Mouse (Mus musculus): ENCODE results near the gene Nupr1. TPM values are rescaled to one million over a fixed set of nuclear protein-coding genes. Genes with fewer than 3 reads are reported as not detected.

The Nupr1 gene
- total RNA-seq (2017): 212 to 314 TPM (median 272 TPM) in 3 replicates

GRCm38 (mm10) chr7:126630824-126631518, at the start of gene Nupr1:
Nupr1 (minus strand) TSS chr7:126630861.
- ATAC-seq (replicated peaks; ENCODE audit: insufficient number of reproducible peaks, low FRiP score, low TSS enrichment, poor library complexity, severe bottlenecking): no peak

- ATAC-seq (replicated peaks; ENCODE audit: insufficient number of reproducible peaks, low FRiP score, low TSS enrichment, poor library complexity, severe bottlenecking): no peak
These were observed 49.0 kb upstream of the Nupr1 start for GRCm38 (mm10) chr7:126679683-126680082.

- ATAC-seq (replicated peaks; ENCODE audit: insufficient number of reproducible peaks, low FRiP score, low TSS enrichment, poor library complexity, severe bottlenecking): no peak
These were observed 48.1 kb upstream of the Nupr1 start for GRCm38 (mm10) chr7:126678545-126679341.

GRCm38 (mm10) chr7:126676631-126677220, 46.1 kb upstream of the Nupr1 start:
- ATAC-seq (replicated peaks; ENCODE audit: insufficient number of reproducible peaks, low FRiP score, low TSS enrichment, poor library complexity, severe bottlenecking): no peak

GRCm38 (mm10) chr7:126676207-126676606, 45.5 kb upstream of the Nupr1 start, which contains the start of gene Sult1a1:
Sult1a1 (minus strand) TSS chr7:126676432.
- no peak for ATAC-seq (replicated peaks; ENCODE audit: insufficient number of reproducible peaks, low FRiP score, low TSS enrichment, poor library complexity, severe bottlenecking)

GRCm38 (mm10) chr7:126675104-126675503, 44.4 kb upstream of the Nupr1 start:
- no peak for ATAC-seq (replicated peaks; ENCODE audit: insufficient number of reproducible peaks, low FRiP score, low TSS enrichment, poor library complexity, severe bottlenecking)

GRCm38 (mm10) chr7:126672111-126672510, 41.5 kb upstream of the Nupr1 start:
- ATAC-seq (replicated peaks; ENCODE audit: insufficient number of reproducible peaks, low FRiP score, low TSS enrichment, poor library complexity, severe bottlenecking): no peak

- ATAC-seq (replicated peaks; ENCODE audit: insufficient number of reproducible peaks, low FRiP score, low TSS enrichment, poor library complexity, severe bottlenecking): no peak
These were observed 39.5 kb upstream of the Nupr1 start for GRCm38 (mm10) chr7:126670152-126670551.

- ATAC-seq (replicated peaks; ENCODE audit: insufficient number of reproducible peaks, low FRiP score, low TSS enrichment, poor library complexity, severe bottlenecking): no peak
These were observed 37.8 kb upstream of the Nupr1 start for GRCm38 (mm10) chr7:126668452-126668851.

- no peak for ATAC-seq (replicated peaks; ENCODE audit: insufficient number of reproducible peaks, low FRiP score, low TSS enrichment, poor library complexity, severe bottlenecking)
These were observed 36.9 kb upstream of the Nupr1 start for GRCm38 (mm10) chr7:126667495-126668090.

- no peak for ATAC-seq (replicated peaks; ENCODE audit: insufficient number of reproducible peaks, low FRiP score, low TSS enrichment, poor library complexity, severe bottlenecking)
These were observed 34.6 kb upstream of the Nupr1 start for GRCm38 (mm10) chr7:126665269-126665668.

- ATAC-seq (replicated peaks; ENCODE audit: insufficient number of reproducible peaks, low FRiP score, low TSS enrichment, poor library complexity, severe bottlenecking): no peak
These were observed 33.0 kb upstream of the Nupr1 start for GRCm38 (mm10) chr7:126663646-126664045.

GRCm38 (mm10) chr7:126659771-126660170, 29.1 kb upstream of the Nupr1 start:
- ATAC-seq (replicated peaks; ENCODE audit: insufficient number of reproducible peaks, low FRiP score, low TSS enrichment, poor library complexity, severe bottlenecking): no peak

- ATAC-seq (replicated peaks; ENCODE audit: insufficient number of reproducible peaks, low FRiP score, low TSS enrichment, poor library complexity, severe bottlenecking): no peak
These were observed 26.9 kb upstream of the Nupr1 start for GRCm38 (mm10) chr7:126657522-126657921.

GRCm38 (mm10) chr7:126655695-126656094, 25.0 kb upstream of the Nupr1 start:
- ATAC-seq (replicated peaks; ENCODE audit: insufficient number of reproducible peaks, low FRiP score, low TSS enrichment, poor library complexity, severe bottlenecking): peak; percentile 76

GRCm38 (mm10) chr7:126653991-126654390, 23.3 kb upstream of the Nupr1 start:
- no peak for ATAC-seq (replicated peaks; ENCODE audit: insufficient number of reproducible peaks, low FRiP score, low TSS enrichment, poor library complexity, severe bottlenecking)

- no peak for ATAC-seq (replicated peaks; ENCODE audit: insufficient number of reproducible peaks, low FRiP score, low TSS enrichment, poor library complexity, severe bottlenecking)
These were observed 20.2 kb upstream of the Nupr1 start for GRCm38 (mm10) chr7:126650852-126651251.

GRCm38 (mm10) chr7:126649231-126650051, 18.8 kb upstream of the Nupr1 start, which contains the start of gene Sgf29:
Sgf29 (plus strand) TSS chr7:126649309.
- ATAC-seq (replicated peaks; ENCODE audit: insufficient number of reproducible peaks, low FRiP score, low TSS enrichment, poor library complexity, severe bottlenecking): peak; percentile 94
